Mouse (Mus musculus) kidney, postnatal 0 days (tissue): ENCODE measurements around the gene Gpr132. TPM values are rescaled to one million over a fixed set of nuclear protein-coding genes. Genes with fewer than 3 reads are reported as not detected.

Source experiments
- ATAC-seq: fragments of 200-750 bp; cut with Nextera tagmentation; replicated peaks from 2 replicates; pipeline ENCODE4 v1.8.0; 2017; ENCODE audit warnings: low read depth, moderate number of reproducible peaks, moderate TSS enrichment, moderate library complexity; ENCODE audit not compliant: low FRiP score
- DNase-seq: peaks from one replicate; pipeline ENCODE4 v3.0.0-alpha.2; 2016; ENCODE audit warnings: low spot score
- H3K27ac ChIP-seq: fragments of 300-500 bp; sonication (generic); 2 replicates; pipeline ENCODE4 v1.5.1; 2014; ENCODE audit warnings: mild to moderate bottlenecking
- H3K27me3 ChIP-seq: fragments of 300-500 bp; sonication (generic); 2 replicates; pipeline ENCODE4 v1.6.1; 2014; ENCODE audit warnings: low read length, mixed read lengths; ENCODE audit not compliant: insufficient read depth
- H3K36me3 ChIP-seq: fragments of 300-500 bp; sonication (generic); 2 replicates; pipeline ENCODE4 v1.6.1; 2014; ENCODE audit warnings: low read length, mixed read lengths; ENCODE audit not compliant: insufficient read depth
- H3K4me1 ChIP-seq: fragments of 300-500 bp; sonication (generic); replicated peaks from 2 replicates; pipeline ENCODE4 v1.6.1; 2014; ENCODE audit warnings: antibody characterized with exemption, low read length, mixed read lengths; ENCODE audit not compliant: insufficient read depth
- H3K4me2 ChIP-seq: fragments of 300-500 bp; sonication (generic); 2 replicates; pipeline ENCODE4 v1.6.1; 2014; ENCODE audit warnings: mild to moderate bottlenecking, low read length, moderate library complexity, mixed read lengths
- H3K4me3 ChIP-seq: fragments of 300-500 bp; sonication (generic); replicated peaks from 2 replicates; pipeline ENCODE4 v1.5.1; 2014; ENCODE audit warnings: low read depth, low read length
- H3K9ac ChIP-seq: fragments of 300-500 bp; sonication (generic); 2 replicates; pipeline ENCODE4 v1.6.1; 2014; ENCODE audit warnings: low read depth, low read length
- H3K9me3 ChIP-seq: fragments of 300-500 bp; sonication (generic); replicated peaks from 2 replicates; pipeline ENCODE4 v1.6.1; 2016; ENCODE audit warnings: low read length, inconsistent platforms, mixed read lengths
- CTCF ChIP-seq: IDR thresholded peaks from 2 replicates; pipeline ENCODE4 v1.5.1; 2016; ENCODE audit warnings: antibody characterized with exemption, low read depth, mild to moderate bottlenecking, moderate library complexity
- WGBS: fragments of 180-500 bp; shearing (Covaris S2); extraction: QIAGEN DNeasy Blood & Tissue Kit; methylation state at CpG from one replicate; pipeline ENCODE4 v1.1.7; 2014; 5-methylcytosine and 5-hydroxymethylcytosine counted together
- polyA plus RNA-seq: library from polyadenylated mRNA; unstranded; fragments of >200 nt; fragmentation: Nextera tagmentation; extraction: Ambion mirVana; gene quantifications from 2 replicates; pipeline ENCODE4 v1.2.1, GENCODE M21; 2015

The Gpr132 gene
- polyA plus RNA-seq, 1 experiment from 2014 or later: 0.11 TPM

DNA sequence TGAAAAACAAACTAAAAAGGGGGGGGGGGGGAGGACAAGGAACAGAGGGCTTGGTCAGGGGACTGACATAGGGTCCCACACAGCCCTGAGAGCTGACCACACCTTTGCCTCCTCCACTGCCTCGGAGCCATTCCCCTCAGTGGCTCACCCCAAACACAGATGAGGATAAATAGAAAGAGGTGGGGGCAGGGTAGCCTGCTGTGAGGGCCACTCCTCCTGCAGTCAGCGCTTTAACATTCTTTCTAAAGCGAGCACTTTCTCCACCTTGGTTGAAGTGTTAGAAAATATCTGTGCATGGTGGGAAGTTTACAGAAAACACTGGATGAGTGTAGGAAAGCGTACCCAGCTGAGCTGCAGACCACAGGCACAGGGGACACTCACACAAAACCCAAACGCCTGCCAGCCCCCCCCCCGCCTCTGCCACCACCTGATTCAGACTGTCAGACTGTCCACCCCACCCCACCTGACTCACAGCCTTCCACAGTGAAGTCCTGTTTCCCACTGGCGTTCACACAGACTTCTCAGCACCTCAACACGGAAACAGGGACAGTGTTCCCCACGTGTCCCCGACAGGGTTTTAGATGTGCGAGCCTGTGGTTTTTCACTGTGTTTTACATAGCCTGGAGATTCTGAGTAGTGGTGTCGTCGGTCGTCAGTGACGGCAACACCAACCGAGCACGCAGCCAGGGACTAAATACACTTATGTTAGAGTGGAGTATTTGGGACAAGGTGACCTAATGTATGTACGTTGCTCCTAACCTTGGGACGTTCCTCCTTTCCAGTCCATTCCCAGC is 57.7 kb downstream of the Gpr132 start:
- 0 out of 2 replicates have a peak overlapping the region, but pooled peaks have one; percentile 72 for H3K27ac ChIP-seq

DNA sequence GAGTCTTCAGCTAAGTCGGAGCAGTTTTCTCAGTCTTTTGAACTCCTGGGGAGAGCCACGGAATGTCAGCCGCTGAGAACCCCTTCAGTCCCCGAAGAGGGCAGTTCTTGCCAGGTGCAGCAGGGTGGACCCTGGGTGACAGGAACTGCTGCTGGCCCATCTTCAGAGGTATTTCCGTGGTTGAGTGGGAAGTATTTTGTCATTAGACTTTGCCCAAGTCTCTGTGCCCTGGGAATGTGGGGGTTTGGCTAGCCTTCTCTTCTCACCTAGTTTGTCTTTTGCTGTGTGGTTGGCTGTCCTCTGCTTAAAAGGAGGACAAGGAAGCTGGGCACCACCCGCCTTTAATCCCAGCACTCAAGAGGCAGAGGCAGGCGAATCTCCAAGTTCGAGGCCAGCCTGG is 58.4 kb downstream of the Gpr132 start:
- Histone ChIP-seq H3K9me3 (no peaks in the 10 kb centered on the region), H3K4me1 (peaks cover 7% of the 10 kb centered on the region), H3K27me3 (no peaks in the 10 kb centered on the region), H3K4me2 (peak overlapping the region; percentile 94), H3K9ac (peak overlapping the region; percentile 62), H3K4me3 (peak overlapping the region; percentile 60), H3K36me3 (peaks cover 6% of the 10 kb centered on the region; the same call in 1 of the 2 replicates), H3K27ac (peak overlapping the region; percentile 72)
- no peak for DNase-seq
- 22% methylated on average over 8 of the region's 8 CpGs for WGBS
- ATAC-seq: no peak
- no peak for TF ChIP-seq CTCF

More for the DNA sequence above, 57.7 kb downstream of the Gpr132 start:
- DNase-seq (no peak), ATAC-seq (no peak)
- peaks cover 10% of the 10 kb centered on the region; the same call in 1 of the 2 replicates for H3K36me3 ChIP-seq
- peak overlapping the region; percentile 62; the same call in 1 of the 2 replicates for H3K9ac ChIP-seq
- WGBS: 66% methylated on average over 19 of the region's 19 CpGs
- peak overlapping the region; percentile 94 for H3K4me2 ChIP-seq
- no peak overlapping the region for H3K4me3 ChIP-seq
- H3K4me1 ChIP-seq: peaks cover 7% of the 10 kb centered on the region
- no peak for TF ChIP-seq CTCF
- no peaks in the 10 kb centered on the region for H3K9me3 ChIP-seq
- H3K27me3 ChIP-seq: no peaks in the 10 kb centered on the region

DNA sequence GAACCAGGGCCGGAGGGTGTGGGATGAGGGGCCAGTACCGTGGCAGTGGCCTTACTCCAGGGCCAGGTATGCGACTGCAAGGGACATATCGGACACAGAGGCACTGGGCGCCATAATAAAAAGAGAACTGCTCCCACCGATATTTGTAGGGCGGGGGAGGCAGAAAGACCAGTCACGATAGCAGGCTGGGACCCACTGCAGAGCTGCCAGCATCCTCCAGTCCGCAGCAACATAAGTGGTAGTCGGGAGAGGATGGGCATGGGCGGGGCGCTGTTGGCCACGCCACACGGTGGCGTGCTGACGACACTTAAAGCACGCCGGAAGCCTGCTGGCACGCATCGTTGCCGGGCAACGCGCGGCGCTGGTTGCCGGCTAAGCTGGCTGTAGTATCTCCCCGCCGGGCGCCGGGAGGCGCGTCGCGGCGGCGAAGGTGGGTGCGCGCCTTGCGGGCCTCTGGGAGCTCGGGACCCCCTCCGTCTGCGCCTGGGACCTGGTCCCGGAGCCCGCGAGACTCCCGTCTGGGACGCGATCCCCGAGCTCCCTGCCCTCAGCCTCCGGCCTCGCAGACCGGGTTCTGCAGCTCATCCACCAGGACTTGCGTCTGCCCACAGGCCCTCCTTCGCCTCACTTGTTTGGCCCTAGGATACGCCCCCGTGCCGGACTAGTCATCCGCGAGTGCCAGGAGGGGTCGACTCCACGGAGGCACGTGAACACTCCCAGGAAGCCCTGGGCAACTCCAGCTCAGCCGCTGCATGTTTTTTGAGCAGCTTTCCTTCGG is 59.3 kb downstream of the Gpr132 start, which contains the start of gene Clba1:
Gene Clba1 (plus strand): TSS at position 351 of the 778 bp plus-strand sequence.
- H3K4me3 ChIP-seq: peak within 1 kb of the TSS; percentile 60
- WGBS: 1% methylated on average over 61 of the region's 64 CpGs
- peak within 1 kb of the TSS; percentile 72 for H3K27ac ChIP-seq
- DNase-seq: peak; percentile 93
- H3K9me3 ChIP-seq: no peaks in the 10 kb centered on the region
- peak within 1 kb of the TSS; percentile 62 for H3K9ac ChIP-seq
- H3K36me3 ChIP-seq: peaks cover 3% of the 10 kb centered on the region; the same call in 1 of the 2 replicates
- peak; percentile 89 for ATAC-seq
- H3K27me3 ChIP-seq: no peaks in the 10 kb centered on the region
- peaks cover 7% of the 10 kb centered on the region for H3K4me1 ChIP-seq
- peak within 1 kb of the TSS; percentile 94 for H3K4me2 ChIP-seq
- peak; percentile 65 for TF ChIP-seq CTCF

DNA sequence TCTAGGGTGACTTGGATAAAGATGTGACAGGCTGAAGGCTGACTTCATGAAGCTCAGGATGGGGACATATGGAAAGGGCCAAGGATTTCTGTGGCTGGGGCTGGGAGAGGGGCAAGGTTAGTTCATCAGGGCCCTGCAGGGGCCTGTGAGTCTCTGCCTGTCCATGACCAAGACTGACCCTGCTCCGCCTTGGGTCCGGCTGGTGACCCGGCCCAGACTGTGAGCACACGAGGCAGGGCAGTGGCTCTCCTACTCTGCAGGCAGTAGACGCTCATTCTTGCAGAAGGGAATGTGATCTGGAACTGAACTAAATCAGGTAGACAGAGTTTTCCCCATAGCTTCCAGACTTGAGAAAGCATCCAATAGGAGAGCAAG is 59.8 kb downstream of the Gpr132 start:
- TF ChIP-seq CTCF: no peak
- no peaks in the 10 kb centered on the region for H3K9me3 ChIP-seq
- 47% methylated on average over 5 of the region's 5 CpGs for WGBS
- peak; percentile 3; the same call in 1 of the 2 replicates for ATAC-seq
- DNase-seq: no peak
- no peak overlapping the region for H3K27ac ChIP-seq
- no peaks in the 10 kb centered on the region for H3K27me3 ChIP-seq
- H3K4me2 ChIP-seq: peak overlapping the region; percentile 94
- peak overlapping the region; percentile 60 for H3K4me3 ChIP-seq
- H3K9ac ChIP-seq: peak overlapping the region; percentile 62; the same call in 1 of the 2 replicates
- H3K36me3 ChIP-seq: peaks cover 3% of the 10 kb centered on the region; the same call in 1 of the 2 replicates
- H3K4me1 ChIP-seq: peaks cover 6% of the 10 kb centered on the region

DNA sequence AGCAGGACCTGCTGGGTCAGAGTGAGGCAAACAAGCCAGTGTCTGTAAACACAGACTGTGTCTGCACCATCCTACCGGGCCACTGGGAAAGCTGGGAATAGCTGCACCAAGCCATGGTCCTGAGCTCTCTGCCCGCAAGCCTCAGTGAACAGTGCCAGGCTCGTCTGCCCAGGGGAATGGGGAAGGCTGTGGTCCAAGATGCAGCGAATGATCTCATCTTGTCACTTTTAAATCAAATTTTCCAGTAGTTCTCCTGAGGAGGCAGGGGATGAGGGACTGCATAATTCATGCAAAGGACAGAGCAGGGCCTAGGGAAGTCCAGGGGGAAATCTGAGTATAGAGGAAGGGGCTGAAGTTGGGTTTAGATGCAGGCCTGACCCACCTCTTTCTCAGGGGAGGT is 60.2 kb downstream of the Gpr132 start:
- 82% methylated on average over 4 of the region's 4 CpGs for WGBS
- TF ChIP-seq CTCF: no peak
- H3K4me2 ChIP-seq: no peak overlapping the region
- H3K27me3 ChIP-seq: no peaks in the 10 kb centered on the region
- no peak overlapping the region for H3K4me3 ChIP-seq
- no peak overlapping the region for H3K27ac ChIP-seq
- H3K9ac ChIP-seq: 0 out of 2 replicates have a peak overlapping the region, but pooled peaks have one; percentile 62
- no peak for DNase-seq
- H3K9me3 ChIP-seq: no peaks in the 10 kb centered on the region
- H3K36me3 ChIP-seq: peaks cover 1% of the 10 kb centered on the region; the same call in 1 of the 2 replicates
- H3K4me1 ChIP-seq: peaks cover 4% of the 10 kb centered on the region
- ATAC-seq: no peak

DNA sequence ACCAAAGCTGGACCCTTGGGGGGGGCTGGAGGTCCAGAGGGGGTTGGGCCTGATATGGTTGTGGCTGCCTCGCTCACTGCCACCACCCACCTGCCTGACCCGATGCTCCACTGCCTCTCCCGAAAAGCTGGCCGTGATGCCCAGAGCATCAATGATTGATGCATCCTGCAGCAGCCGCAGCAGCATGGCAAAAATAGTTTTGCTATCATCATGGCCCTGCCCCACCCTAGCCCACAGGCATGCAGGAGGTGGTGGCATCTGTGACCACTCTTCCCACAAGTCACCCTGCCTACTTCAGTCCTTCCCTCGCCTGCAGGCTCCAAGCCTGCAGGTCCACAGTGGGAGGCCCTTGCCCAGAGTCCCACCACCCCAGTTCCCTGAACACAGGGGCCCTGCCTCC is 62.0 kb downstream of the Gpr132 start:
- WGBS: 71% methylated on average over 6 of the region's 6 CpGs
- H3K36me3 ChIP-seq: no peaks in the 10 kb centered on the region
- no peak overlapping the region for H3K4me3 ChIP-seq
- peaks cover 12% of the 10 kb centered on the region for H3K4me1 ChIP-seq
- no peak overlapping the region for H3K9ac ChIP-seq
- TF ChIP-seq CTCF: no peak
- H3K4me2 ChIP-seq: no peak overlapping the region
- DNase-seq (no peak), ATAC-seq (no peak)
- no peak overlapping the region for H3K27ac ChIP-seq
- no peaks in the 10 kb centered on the region for H3K27me3 ChIP-seq
- no peaks in the 10 kb centered on the region for H3K9me3 ChIP-seq
